Mouse (Mus musculus) retina, postnatal 1 day (tissue): ENCODE measurements at regions not wholly inside any gene's neighbourhood (a gene's known extent, or its start where the extent isn't known, plus 50 kb on each side); places are given as distances from the start of the nearest gene placed in this dataset.

Experiments used
- DNase-seq: peaks from one replicate; pipeline ENCODE4 v3.0.0-alpha.2; 2012

DNA sequence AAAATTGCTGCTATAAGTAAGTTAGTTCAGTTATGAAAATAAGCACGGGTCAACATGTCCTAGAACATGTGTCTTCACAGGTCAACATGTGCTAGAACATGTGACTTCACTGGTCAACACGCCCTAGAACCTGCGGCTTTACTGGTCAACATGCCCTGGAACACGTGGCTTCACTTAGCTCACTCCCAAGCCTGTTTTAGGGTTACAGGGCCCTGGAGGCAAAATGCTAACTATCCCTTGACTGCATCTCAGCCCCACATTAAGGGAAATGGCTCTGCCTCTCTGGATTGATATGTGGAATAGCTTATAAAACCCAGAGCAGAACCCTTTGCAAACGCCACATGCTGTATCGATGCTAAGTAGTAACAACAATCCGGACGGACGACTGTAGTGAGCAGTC, 67.8 kb downstream of the Nkx6-1 start:
- DNase-seq: no peak

DNA sequence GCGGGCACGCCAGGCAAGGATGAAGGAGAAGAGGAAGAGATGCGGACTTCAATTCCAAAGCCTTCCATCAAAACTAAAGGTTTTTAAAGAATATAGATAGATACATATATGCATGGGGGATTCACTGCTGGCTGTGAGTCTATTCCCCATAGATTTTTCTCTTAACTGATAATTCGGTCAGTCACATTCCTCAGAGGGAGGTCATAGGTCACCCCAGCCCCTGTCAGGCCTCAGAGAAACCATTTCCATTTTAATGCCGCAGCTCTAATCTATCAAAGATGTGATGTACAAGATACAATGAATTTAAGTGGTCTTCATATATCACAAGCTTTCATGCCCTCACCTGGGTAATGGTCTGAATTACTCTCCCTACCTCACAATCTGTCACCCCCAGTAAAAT, 73.6 kb downstream of the Nkx6-1 start:
- DNase-seq: no peak

DNA sequence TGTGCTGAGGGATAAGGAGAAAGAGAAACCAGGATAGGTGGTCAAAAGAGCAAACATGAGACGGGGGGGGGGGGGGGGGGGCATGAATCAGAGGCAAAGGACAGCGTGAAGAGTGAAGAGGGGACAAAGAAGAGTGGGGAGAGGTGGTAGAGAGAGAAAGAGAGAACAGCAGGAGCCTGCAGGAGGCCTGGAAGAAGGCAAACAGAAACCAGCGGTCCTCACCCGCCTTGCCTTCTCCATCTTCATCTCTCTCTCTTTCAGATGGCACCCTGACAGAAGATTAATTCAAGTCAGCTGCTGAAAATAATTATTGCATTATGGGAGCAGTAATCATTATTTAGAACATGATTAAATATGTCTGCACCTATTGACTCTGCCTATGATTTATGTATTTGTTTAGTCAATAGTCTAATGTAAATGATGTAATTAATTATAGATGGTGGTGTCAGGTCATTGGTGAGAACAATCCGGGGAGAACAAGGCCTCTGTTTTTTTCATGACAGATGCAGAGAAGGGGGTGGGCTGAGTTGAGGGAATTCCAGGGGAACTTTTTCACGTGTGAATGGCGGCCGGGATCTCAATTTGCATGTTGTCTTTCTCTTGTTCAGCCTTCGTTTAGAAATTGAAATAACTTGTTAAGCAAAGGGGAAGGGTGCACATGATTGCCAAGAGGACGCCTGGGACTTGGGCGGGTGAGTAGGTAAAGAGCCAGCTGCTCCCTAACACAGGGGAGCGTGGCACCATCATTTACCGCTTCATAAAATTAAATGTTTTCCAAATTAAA, 74.3 kb downstream of the Nkx6-1 start:
- peak; percentile 40 for DNase-seq

DNA sequence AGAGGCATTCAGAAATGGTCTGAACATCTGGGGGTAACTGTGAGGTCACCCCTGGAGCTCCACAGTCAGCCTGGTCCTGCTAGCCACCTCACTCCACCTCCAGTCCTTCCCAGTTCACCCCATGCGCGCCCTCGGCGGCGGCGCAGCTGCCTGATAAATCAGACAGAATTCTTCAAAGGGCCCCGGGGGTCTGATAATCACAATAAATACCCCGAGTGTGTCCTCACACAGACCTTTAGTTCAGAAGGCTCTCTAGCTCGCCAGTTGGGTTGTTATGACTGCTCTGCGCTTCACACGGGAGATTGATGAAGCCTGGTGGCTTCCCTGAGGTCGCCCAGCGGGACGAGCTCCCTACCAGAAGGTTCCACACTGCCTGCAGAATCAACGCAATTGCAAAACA, 91.8 kb downstream of the Nkx6-1 start:
- no peak for DNase-seq

DNA sequence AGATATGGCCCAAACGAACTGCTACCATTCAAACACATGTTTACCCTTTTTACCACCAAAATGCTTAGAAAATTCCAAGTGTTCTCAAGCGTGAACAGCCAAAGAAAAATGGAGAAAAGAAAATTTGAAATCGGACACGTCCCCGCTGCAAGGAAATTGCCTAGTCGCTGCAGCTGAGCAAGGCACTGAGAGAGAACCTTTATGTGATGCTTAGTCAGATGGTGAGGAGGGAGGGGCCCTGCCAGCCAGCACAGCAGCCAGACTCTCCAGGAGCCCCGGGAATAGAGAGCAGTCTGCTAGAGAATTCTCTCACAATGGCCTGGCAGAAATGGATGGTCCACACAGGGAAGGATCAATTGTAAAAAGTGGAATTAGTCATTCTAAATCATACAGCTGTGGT, 99.0 kb downstream of the Nkx6-1 start:
- peak; percentile 16 for DNase-seq

DNA sequence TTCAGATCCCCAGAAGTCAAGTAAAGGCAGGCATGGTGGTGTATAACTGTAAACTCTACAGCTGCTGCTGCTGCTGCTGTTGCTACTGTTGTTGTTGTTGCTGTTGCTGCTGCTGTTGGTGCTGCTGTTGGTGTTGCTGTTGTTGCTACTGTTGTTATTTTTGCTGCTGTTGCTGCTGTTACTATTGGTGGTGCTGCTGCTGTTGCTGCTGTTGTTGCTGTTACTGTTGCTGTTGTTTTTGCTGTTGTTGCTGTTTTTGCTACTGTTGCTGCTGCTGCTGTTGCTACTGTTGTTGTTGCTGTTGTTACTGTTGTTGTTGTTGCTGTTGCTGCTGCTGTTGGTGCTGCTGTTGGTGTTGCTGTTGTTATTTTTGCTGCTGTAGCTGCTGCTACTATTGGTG, 104.4 kb downstream of the Nkx6-1 start:
- no peak for DNase-seq

DNA sequence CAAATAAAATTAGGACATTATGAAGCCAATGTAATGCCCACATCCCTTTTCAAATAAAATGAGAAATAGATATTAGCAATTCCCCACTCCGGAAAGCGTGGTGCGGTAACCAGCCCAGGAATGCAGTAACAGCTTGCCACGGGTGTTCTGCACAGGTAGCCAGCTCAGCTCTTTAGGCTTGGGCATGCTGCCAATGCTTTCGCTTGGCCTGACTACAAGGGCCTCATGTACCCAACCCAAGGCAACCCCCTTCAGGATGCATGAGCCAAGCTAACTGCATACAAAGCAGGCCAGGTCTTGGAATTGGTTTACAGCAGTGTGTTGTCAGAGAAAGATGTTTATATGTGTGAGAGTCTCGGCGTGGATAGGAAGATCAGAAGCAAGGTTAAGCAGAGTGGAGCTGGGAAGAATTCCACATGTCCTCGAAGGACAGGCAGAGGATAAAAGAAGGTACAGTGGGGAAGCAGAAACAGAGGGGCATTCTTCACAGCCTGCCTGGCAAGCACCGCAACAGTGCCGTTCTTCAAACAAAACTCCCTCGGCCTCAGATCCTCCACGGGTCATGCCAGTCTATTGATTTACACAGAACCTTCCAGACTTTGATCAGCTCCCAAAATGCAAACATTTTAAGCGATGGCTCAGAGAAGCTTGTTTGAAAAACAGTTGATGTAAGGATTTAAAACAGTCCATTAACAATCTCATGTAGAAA, 106.4 kb downstream of the Nkx6-1 start:
- DNase-seq: no peak

DNA sequence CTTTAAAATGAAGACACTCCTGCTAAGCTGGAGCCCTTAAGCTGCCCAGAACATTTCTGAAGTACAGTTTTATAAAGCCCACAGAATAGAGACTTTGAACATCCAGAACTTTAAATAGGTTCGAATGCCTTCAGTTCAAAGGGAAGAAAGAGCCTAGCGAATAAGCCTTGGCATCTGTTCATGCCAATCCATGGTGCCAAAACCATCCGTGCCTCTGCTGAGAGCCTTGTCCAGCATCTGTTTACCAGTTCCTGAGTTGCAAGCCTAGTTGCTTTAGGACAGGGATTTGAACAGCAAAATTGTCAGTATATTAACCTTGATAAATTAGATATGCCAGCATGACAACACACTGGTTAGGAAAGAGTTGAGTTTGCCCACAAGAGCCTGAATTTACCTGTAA, 107.6 kb downstream of the Nkx6-1 start:
- DNase-seq: no peak

DNA sequence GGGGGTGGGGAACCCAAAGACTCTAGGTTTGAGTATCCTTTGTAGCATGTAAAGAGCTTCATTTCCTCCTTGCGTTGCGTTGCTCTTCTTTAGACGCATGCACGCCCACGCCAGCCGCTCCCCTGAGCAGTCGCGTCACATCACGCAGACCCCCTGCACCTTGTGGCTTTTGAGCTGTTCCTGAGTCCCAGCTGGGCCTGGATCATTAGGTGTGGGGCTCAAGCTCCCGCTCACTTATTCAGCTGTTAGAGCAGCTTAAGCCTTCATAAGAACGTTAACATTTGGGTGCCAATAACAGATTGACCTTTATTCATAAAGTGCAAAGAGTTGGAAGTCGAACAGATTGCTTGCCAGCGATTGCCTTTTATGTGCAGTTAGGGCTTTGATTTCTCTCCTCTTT, 121.5 kb downstream of the Nkx6-1 start:
- DNase-seq: no peak

DNA sequence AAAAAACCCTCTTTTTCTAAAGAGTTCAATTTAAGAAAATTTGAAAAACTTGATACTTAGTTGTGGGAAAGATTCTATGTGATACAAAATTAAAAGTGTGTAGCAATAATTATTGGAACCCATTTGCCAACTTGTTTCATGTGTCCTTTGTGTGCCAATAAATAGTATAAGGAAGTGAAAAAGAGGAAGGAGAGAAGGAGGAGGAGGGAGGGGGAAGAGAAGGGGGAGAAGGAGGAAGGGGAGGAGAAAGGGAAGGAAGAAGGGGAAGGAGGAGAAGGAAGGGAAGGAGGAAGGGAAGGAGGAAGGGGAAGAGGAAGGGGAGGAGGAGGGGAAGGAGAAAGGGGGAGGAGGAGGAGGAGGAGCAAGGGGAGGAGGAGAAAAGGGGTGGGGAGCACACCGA, 125.0 kb downstream of the Nkx6-1 start:
- DNase-seq: no peak

DNA sequence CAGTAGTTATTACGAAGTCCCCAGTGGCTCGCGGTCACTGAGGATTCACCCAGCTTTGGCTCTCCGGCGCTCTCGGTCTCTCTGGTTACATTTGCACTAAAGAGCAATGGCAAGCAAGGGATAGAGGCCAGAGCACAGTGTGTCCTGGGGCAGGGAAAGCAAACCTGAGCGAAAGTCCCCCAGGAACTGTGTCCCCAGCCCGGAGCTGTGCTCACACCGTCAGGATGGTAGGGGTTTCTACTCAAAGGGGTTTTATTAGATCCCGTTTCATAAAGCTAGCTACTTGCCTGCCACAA, 125.6 kb downstream of the Nkx6-1 start:
- no peak for DNase-seq

DNA sequence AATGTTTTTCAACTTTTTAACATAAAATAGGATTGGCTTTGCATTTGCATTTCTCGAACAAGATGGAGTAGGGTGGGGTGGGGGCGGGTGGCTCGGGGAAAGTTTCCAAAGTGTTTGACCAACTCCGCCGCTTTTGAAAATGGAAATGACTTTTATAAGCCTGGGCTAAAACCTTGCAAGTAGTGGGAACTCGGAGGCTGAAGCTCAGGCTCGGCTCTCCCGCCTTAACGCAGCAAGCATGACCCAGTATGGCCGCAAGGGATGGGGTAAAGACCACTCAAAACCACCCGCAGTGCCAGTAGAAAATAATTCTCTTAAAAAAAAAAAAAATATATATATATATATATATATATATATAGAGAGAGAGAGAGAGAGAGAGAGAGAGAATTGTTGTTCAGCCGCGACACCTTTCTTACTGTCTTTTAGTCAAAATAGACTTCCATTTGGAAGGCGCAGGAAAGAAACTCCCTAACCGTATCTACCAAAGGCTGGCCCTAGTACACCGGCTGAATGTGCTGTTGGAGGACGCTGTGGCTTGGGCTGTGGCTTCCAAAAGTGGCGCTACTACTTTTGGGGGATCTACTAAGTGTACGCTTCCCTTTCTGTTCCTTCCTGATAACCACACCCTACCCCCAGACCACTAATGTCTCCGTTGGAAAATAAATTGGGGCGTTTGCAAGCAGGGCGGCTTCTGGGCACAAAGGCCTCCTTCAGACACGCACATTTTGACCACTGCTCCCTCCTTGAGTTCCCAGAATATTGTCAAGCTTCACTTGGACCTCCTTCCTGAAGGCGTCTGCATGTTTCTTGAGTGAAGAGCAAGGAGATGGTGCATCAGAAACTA, 126.2 kb downstream of the Nkx6-1 start:
- no peak for DNase-seq

DNA sequence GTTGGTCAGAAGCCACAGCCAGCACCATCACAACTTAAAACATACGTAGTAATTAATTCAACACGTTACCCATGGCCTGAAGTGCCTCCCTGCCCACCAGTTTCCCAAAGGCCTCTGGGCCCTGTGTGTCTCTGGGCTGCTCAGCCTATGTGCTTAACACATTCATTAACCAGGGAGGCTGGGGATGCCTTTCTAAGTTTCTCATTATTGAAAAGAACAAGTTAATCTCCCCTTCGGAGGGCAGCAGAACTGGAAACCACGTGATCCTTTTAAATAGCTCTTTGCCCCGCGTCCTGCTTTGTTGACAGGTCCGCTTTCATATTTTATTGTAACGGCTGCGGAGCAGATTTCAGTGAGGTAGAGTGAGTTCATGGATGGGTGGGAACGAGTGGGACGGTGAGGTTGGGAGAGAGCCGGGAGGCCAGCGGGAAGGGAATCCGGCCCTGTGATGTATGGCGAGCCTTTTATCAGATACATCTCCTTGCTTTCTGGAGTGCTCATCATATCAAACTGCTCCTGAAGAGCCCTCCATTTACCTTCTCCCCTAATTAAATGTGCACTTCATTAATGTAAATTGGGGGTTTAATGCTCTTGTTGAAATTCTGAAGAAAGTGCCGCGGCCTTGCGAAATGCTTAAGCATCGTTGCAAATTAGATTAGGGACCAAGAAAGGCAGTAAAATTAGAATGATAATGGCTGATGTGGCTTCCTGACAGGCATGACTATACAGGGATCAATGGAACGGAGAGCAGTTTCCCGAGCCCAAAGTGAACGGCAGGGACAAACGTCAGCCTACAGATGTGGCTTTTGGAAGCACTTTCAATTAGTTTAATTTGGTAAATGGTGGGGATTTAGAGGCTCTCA, 127.0 kb downstream of the Nkx6-1 start:
- peak; percentile 36 for DNase-seq

DNA sequence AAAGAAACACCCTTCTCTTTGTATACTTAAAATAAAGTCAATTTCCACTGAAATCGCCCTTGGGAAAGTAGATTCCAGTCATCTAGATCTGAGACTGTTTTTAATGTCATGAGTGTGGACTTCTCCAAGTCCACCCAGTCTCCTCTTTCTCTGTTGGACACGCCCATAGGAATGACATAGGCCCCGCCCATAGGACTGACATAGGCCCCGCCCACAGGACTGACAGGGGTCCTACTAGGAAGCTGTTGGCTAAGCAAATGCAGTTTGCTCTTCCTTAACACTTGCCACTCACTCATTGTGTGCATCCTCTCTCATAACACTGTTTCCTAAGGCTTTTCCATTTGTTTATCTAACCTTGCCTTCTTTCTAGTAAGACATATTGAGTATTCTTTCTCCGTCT, 129.3 kb downstream of the Nkx6-1 start:
- DNase-seq: no peak

DNA sequence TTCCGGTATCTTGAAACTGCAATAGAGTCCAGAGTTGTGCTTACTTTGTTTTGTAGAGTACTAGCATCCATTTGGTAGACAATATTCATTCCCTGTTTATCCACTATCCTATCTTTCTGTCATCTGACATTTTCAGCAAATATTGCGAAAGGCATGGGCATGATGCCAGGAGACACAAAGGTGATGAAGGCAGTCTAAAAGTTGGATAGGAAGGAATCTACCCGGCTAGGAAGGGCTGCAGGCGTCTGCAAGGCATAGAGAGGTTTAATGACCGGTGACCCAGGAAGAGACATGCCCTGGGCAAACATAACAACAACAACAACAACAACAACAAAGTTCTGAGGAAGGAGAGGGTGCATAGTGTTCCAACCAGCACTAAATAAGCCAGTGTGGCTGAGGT, 139.4 kb downstream of the Nkx6-1 start:
- no peak for DNase-seq

DNA sequence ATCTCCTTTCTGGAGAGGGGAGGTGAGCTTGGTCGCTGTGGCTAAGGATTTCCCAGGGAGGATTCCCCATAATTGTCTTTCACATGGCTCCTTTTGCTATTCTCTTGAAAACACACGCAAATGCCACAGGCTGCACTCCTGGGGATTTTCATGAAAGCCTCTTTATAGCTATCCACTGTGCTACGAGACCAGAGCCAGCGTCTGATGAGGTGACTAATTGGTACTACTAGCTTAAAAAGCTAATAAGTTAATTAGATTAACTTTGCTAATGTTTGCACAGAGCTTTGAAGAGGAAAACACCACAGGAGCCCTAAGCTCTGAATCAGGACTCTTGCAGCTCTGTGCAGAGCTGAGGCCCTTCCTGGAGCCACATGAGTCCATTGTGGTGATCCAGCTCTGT, 140.1 kb downstream of the Nkx6-1 start:
- peak; percentile 74 for DNase-seq

DNA sequence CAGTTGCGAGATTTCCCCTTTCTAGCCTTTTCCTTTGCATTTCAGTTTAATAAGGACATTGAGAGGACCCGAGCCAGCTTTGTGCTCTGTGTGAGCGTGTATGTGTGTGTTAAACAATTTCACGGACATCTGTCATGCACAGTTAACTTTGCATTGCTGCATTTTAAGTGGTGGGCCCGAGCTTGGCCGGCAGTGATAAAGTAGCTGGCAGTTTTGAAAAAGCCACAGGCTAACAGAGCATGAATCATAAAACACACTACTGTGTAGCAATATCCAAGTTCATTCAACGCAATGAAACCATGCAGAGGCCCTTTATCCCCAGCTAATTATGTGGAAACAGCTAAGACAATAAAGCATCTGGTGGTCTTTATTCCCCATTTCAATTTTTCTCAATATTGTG, 140.9 kb downstream of the Nkx6-1 start:
- peak; percentile 52 for DNase-seq

DNA sequence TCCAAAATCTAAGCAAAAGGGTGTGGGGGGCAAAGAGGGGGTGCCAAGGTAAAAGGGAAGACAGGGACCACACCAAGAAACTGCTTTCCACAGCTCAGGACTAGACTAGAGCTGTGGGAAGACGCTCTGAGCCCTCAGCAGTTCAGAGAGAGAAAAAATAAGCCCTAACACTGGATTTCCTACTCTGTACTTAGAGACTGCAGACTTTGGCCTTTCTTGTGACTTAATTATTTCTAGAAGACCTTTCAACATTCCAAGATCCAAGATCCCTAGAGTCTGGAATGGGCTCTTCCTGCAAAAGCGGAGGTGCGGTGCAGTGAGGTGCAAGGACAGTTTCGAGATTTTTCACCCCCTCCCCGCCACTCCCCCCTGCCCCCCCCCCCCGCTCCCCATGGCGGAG, 141.3 kb downstream of the Nkx6-1 start:
- DNase-seq: no peak

DNA sequence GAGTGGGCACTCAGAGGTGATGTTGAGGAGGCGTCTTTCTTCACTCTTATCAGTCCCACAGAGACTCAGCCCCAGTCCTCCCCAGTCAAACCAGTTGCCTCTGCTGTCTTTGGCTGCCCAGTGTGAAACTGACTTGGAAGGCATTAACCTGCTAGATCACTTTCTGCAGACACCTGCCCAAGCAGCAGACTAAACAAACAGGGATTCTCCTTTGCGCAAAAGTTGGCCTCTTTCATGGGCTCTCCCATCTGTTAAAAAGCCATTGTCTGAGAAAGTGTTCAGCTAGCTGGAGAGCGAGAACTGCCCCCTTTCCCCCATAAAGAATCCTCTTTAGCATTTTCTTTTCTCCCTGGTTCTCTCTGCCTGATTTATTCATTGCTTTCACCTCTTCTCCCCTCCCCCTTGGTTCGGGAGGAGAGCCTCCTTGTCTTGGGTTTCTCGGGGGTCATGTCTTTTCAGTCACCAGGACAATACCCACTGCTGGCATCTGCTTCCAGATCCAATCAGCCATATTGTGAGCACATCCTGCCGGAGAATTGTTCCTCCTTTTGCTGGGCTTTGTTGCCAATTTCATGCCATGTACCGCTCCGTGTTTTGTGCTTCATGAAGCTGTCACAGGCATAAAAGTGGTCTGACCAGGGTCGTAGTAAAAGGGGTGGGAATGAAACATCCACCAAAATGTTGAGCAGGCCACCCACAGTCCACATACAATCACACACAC, 143.7 kb downstream of the Nkx6-1 start:
- DNase-seq: no peak

DNA sequence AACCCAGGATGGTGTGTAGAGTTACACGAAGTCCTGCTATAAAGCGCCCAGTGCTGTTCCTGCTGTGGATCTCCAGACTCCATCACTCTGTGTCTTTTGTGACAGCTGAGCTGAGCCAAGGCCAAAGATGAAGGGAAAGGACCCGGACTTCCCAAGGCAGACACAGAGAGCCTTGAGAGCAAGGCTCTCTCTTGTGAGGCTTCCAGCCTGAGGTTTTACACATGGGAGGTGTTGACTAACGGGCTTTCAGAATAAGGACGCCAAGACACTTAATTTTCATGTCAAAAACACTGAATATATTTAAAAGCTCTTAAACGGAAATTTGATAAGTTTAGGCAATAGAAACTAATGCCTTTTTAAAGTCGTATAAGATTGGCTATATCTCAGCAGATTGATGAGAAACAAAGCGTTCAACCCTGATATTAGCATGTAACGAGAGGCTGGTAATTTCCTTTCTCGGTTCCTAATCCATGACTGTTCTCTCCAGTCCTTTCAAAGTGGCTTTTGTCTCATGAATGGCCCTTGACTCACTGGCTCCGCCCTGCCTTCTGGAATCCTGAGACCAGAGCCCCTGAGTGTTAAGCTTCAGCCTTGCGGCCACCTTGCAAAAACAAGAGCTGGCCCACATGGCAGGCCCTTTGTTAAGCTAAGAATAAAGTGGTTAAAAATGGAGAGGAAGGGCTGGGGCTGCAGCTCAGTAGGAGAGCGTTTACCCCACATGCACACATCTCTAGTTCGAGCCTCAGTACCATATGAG, 145.8 kb downstream of the Nkx6-1 start:
- DNase-seq: peak; percentile 39

DNA sequence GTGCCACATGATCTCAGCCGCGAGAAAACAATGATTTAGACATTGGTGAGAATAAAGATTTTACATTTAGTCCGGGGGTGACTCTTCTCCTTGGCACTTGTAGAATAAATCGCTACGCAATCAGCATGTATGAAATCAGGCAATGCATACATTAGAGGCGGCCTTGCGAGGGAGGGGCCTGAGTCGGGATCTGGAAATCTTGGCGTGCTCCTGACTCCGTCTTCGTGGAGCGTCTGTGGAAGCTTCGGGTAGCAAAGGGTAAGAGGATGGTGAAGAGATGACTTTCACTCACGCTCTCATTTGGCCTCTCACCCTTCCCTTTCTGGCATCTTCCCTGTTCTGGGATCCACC, 167.1 kb downstream of the Nkx6-1 start:
- DNase-seq: no peak
